ENCODE assay signal across 12 mouse cellular contexts in the genomic region with DNA sequence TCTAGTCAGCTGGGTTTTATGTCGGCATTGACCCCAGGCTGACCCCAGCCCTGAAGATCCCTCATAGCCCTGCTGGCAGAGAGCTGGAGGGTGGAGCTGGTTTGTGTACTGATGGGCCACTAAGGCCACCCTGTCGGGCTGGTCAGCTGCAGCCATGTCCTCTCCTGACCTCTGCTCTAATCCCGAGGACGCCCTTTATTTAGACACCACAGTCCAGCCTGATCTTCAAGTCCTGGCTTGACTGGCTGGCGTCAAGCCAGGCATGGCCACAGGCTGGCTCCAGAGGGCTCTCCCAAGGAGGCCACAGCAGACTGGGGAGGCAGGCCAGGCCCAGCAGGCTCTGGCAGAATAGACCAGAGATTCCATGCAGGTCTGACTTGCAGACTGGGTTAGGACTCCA.
DNase-seq lines count a peak whose midpoint lies in the region; ATAC-seq lines count a peak whose summit lies in the region.
"Had no signal": no experiment of that assay in that cellular context is flagged by ENCODE, and none has a peak within 500 bp of the region (broad histone marks: within the 10 kb centered on the region; RNA-seq: fewer than 3 reads in every experiment).

No protein-coding gene starts in this region.

- H3K4me2 ChIP-seq in heart, embryonic 11.5 days, result no peak overlapping the region
- H3K4me2 ChIP-seq: heart, embryonic 13.5 days; stomach, embryonic 15.5 days had no signal

- peaks cover 3% of the 10 kb centered on the region; the same call in 1 of the 2 replicates for H3K27me3 ChIP-seq in heart, embryonic 11.5 days (ENCODE audit: control insufficient read depth, insufficient read depth, low read length)
- H3K27me3 ChIP-seq: CH12.LX; stomach, embryonic 15.5 days had no signal

- no peak overlapping the region for H3K27ac ChIP-seq in heart, embryonic 11.5 days (ENCODE audit: low read depth, low read length)
- H3K27ac ChIP-seq: stomach, embryonic 15.5 days had no signal

- peaks cover 8% of the 10 kb centered on the region for H3K4me1 ChIP-seq in heart, embryonic 11.5 days (ENCODE audit: control insufficient read depth, insufficient read depth, low read length)

- peak; percentile 98 for DNase-seq in heart, adult 11 months
- peak; percentile 26 for DNase-seq in urinary bladder, adult 2 months (ENCODE audit: low spot score)
- no peak for DNase-seq in urinary bladder, postnatal 4 days (ENCODE audit: low spot score in 2 of 2)
- DNase-seq in kidney, adult 8-10 months, result peak; percentile 20 to 53
- DNase-seq in yolk sac, embryonic 10.5 days (ENCODE audit: low spot score), result peak; percentile 57
- no peak for DNase-seq in frontal cortex, postnatal 25 days (ENCODE audit: low spot score in 2 of 2)
- DNase-seq in adrenal gland, postnatal 10 days, result no peak

- no peaks in the 10 kb centered on the region for H3K36me3 ChIP-seq in heart, embryonic 11.5 days (ENCODE audit: control insufficient read depth, insufficient read depth, low read length)
- H3K36me3 ChIP-seq: heart, embryonic 13.5 days; stomach, embryonic 15.5 days had no signal

- H3K4me3 ChIP-seq in heart, embryonic 11.5 days (ENCODE audit: low read depth, low read length), result no peak overlapping the region
- H3K4me3 ChIP-seq: heart, embryonic 13.5 days; megakaryocyte, embryonic 14.5 days; stomach, embryonic 15.5 days had no signal

- no peaks in the 10 kb centered on the region for H3K9me3 ChIP-seq in heart, embryonic 11.5 days (replicated peaks; ENCODE audit: control insufficient read depth, low read length)
- H3K9me3 ChIP-seq: heart, embryonic 13.5 days; megakaryocyte, embryonic 14.5 days; stomach, embryonic 15.5 days had no signal

- ATAC-seq in heart, embryonic 11.5 days (replicated peaks; ENCODE audit: insufficient number of reproducible peaks, low FRiP score, low TSS enrichment), result no peak; the same call in 1 of the 2 replicates

- WGBS in heart, embryonic 11.5 days (ENCODE audit: insufficient replicate concordance), result 39% methylated on average over 5 of the region's 5 CpGs

- H3K9ac ChIP-seq in heart, embryonic 11.5 days (ENCODE audit: low read depth, low read length), result no peak overlapping the region
- H3K9ac ChIP-seq: heart, embryonic 13.5 days; stomach, embryonic 15.5 days had no signal

Comparison
In these comparisons a context has a peak if more than half of its experiments do, and no peak if none do; other contexts are left out.
1. DNase-seq: peak in heart, adult 11 months (single experiment), urinary bladder, adult 2 months (single experiment), kidney, adult 8-10 months (2 of 2) and yolk sac, embryonic 10.5 days (single experiment); none in urinary bladder, postnatal 4 days (0 of 2), frontal cortex, postnatal 25 days (0 of 2) and adrenal gland, postnatal 10 days (single experiment).